Comparison of ENCODE assay signal across 8 mouse cellular contexts in the genomic region with DNA sequence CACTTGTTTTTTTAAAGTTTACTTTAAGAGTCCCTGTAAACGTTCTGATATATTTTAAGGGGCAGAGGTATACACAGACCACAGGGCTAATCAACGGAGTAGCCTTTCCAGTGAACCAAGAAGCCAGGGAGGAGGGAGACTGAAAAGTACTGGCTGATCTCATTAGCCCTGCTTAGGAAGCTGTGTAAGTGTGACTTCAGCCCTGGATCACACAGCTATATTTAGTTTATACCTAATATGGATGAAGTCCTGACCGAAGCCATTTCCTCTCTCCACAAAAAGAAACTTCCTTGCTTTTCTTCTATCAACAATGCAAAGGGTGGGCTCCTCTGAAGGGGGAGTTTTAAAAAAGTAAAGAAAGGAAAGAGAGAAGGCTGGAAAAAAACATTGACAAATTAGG. TPM values are rescaled to one million over a fixed set of nuclear protein-coding genes. Genes with fewer than 3 reads are reported as not detected.
DNase-seq lines count a peak whose midpoint lies in the region; ATAC-seq and TF ChIP-seq lines count a peak whose summit lies in the region.

No protein-coding gene starts in this region.

- H3K4me3 ChIP-seq in kidney, adult 2 months (ENCODE audit: insufficient read depth, low read depth, low read length), result no peak overlapping the region
- H3K4me3 ChIP-seq in embryonic facial prominence, embryonic 12.5 days, result no peak overlapping the region
- H3K4me3 ChIP-seq in hindbrain, postnatal 0 days (ENCODE audit: low read length), result no peak overlapping the region

- H3K4me1 ChIP-seq in kidney, adult 2 months (ENCODE audit: control insufficient read depth, insufficient read depth, low read length), result peaks cover 40% of the 10 kb centered on the region
- H3K4me1 ChIP-seq in embryonic facial prominence, embryonic 12.5 days, result peaks cover 41% of the 10 kb centered on the region
- peaks cover 5% of the 10 kb centered on the region for H3K4me1 ChIP-seq in hindbrain, postnatal 0 days (ENCODE audit: insufficient read depth, low read length)

- H3K27ac ChIP-seq in kidney, adult 2 months (ENCODE audit: insufficient read depth, low read depth, low read length), result peak overlapping the region; percentile 96
- H3K27ac ChIP-seq in embryonic facial prominence, embryonic 12.5 days, result peak overlapping the region; percentile 60
- H3K27ac ChIP-seq in hindbrain, postnatal 0 days, result peak overlapping the region; percentile 45; the same call in 1 of the 2 replicates

- no peak overlapping the region for H3K9ac ChIP-seq in embryonic facial prominence, embryonic 12.5 days
- H3K9ac ChIP-seq in hindbrain, postnatal 0 days (replicated peaks; ENCODE audit: low read length), result no peak overlapping the region

- H3K27me3 ChIP-seq in kidney, adult 2 months (replicated peaks; ENCODE audit: control insufficient read depth, insufficient read depth, low read length), result no peaks in the 10 kb centered on the region
- no peaks in the 10 kb centered on the region for H3K27me3 ChIP-seq in embryonic facial prominence, embryonic 12.5 days
- no peaks in the 10 kb centered on the region for H3K27me3 ChIP-seq in hindbrain, postnatal 0 days (ENCODE audit: insufficient read depth, low read length)

- no peak for TF ChIP-seq CTCF in kidney, adult 2 months (conservative IDR thresholded peaks at IDR 0.05; ENCODE audit: insufficient read depth, insufficient read length, low read depth, low read length)
- no peak for TF ChIP-seq CTCF in hindbrain, postnatal 0 days (IDR thresholded peaks at IDR 0.05; ENCODE audit: low read depth)

- no peaks in the 10 kb centered on the region for H3K36me3 ChIP-seq in kidney, adult 2 months (ENCODE audit: control insufficient read depth, insufficient read depth, low read length)
- no peaks in the 10 kb centered on the region for H3K36me3 ChIP-seq in embryonic facial prominence, embryonic 12.5 days
- H3K36me3 ChIP-seq in hindbrain, postnatal 0 days (ENCODE audit: insufficient read depth, low read length), result no peaks in the 10 kb centered on the region

- TF ChIP-seq POLR2A in kidney, adult 2 months (IDR thresholded peaks at IDR 0.05; ENCODE audit: low read depth, low read length), result no peak

- no peak for ATAC-seq in embryonic facial prominence, embryonic 12.5 days (ENCODE audit: insufficient number of reproducible peaks, insufficient read depth, low FRiP score, low TSS enrichment)
- ATAC-seq in hindbrain, postnatal 0 days, result no peak

- DNase-seq in kidney, adult 2 months, result peak; percentile 75
- DNase-seq in kidney, adult 8-10 months, result no peak
- DNase-seq in hindbrain, postnatal 0 days (ENCODE audit: low spot score), result no peak
- peak; percentile 74 for DNase-seq in lung, postnatal 36 days
- no peak for DNase-seq in adrenal gland, postnatal 10 days
- no peak for DNase-seq in thymus, postnatal 4 days
- no peak for DNase-seq in thymus, postnatal 14 days

- H3K4me2 ChIP-seq in embryonic facial prominence, embryonic 12.5 days (replicated peaks), result no peak overlapping the region
- H3K4me2 ChIP-seq in hindbrain, postnatal 0 days (ENCODE audit: low read depth, low read length), result no peak overlapping the region

- WGBS in kidney, adult 2 months, result 8% methylated on average over 3 of the region's 3 CpGs
- 58% methylated on average over 3 of the region's 3 CpGs for WGBS in embryonic facial prominence, embryonic 12.5 days
- WGBS in hindbrain, postnatal 0 days, result 58% methylated on average over 3 of the region's 3 CpGs

- H3K9me3 ChIP-seq in embryonic facial prominence, embryonic 12.5 days, result no peaks in the 10 kb centered on the region
- no peaks in the 10 kb centered on the region for H3K9me3 ChIP-seq in hindbrain, postnatal 0 days (ENCODE audit: low read length)

RNA-seq across cellular contexts. Expression of gene Clic4, which starts 17.8 kb away (rescaled TPM):
- 86.6 and 91.1 TPM in 2 replicates for polyA plus RNA-seq in kidney, adult 2 months (2012; rRNA removed)
- polyA plus RNA-seq in embryonic facial prominence, embryonic 12.5 days (2016; fragmentation: Nextera tagmentation; extraction: Ambion mirVana), result 171 and 176 TPM in 2 replicates
- 64.7 and 70.1 TPM in 2 replicates for total RNA-seq in hindbrain, postnatal 0 days (2014; rRNA removed)
- polyA plus RNA-seq in hindbrain, postnatal 0 days (2015; fragmentation: Nextera tagmentation; extraction: Ambion mirVana), result 57.1 and 59.7 TPM in 2 replicates
- total RNA-seq in adrenal gland, postnatal 10 days (2021), result 100 to 1,000 TPM; 109 to 128 TPM

Comparison
In these comparisons a context has a peak if more than half of its experiments do, and no peak if none do; other contexts are left out.
1. DNase-seq: peak in kidney, adult 2 months (single experiment) and lung, postnatal 36 days (single experiment); none in kidney, adult 8-10 months (0 of 2), hindbrain, postnatal 0 days (single experiment), adrenal gland, postnatal 10 days (single experiment), thymus, postnatal 4 days (single experiment) and thymus, postnatal 14 days (single experiment).
2. H3K27ac ChIP-seq: peak in every context shown above with its lines; median percentile 96 in kidney, adult 2 months; 60 in embryonic facial prominence, embryonic 12.5 days; 45 in hindbrain, postnatal 0 days.